Mouse (Mus musculus) spleen, postnatal 36 days (tissue): ENCODE data around the gene Fip1l1.
A peak's percentile ranks its signal among the peaks of the same experiment; 100 is the strongest.

ENCODE experiments used
- DNase-seq, 2 experiments: peaks; one replicate each; pipeline ENCODE4 v3.0.0; 2022; ENCODE audit warnings: low spot score in 2 of 2, mixed read lengths in 1 of 2

Gene Fip1l1

GRCm38 (mm10) chr5:74535240-74536021 is at the start of gene Fip1l1:
Gene Fip1l1 (plus strand): TSS chr5:74535449.
- DNase-seq = peak; percentile 89 to 91

- no peak for DNase-seq
Observed at GRCm38 (mm10) chr5:74492705-74493104, 42.5 kb upstream of the Fip1l1 start.

GRCm38 (mm10) chr5:74511686-74512085 is 23.6 kb upstream of the Fip1l1 start:
- DNase-seq = no peak

- no peak for DNase-seq
Observed at GRCm38 (mm10) chr5:74527025-74527424, 8.2 kb upstream of the Fip1l1 start.

GRCm38 (mm10) chr5:74530785-74531184 is 4.5 kb upstream of the Fip1l1 start:
- DNase-seq = no peak

DNA sequence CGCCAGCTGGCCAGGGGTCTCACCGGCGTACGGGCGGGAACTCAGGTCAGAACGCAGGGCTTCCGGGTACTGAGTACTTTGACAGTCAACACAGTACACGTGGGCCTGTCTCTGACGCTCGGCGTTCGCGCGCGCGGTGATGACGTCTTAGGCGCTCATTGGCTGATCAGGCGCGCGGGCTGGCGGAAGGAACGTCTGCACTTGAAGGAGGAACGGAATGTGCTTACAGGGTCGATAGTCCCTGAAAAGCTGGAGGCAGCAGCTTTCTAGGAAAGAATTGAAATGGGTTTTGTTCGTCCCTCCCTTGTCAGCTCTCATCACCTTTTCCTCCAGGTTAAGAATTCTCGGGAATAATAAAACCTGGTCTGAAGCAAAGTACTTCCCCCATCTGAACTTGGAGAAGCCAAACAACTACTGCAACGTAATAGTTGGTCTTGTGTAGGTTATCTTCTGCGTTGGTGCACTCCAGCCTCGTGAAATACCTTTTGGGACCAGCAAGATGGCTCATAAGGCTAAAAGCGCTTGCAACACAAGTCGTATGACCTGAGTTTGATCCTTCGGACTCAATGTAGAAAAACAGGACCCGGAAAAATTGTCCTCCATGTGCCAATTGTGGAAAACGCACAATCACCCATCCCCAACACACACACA is 3.5 kb upstream of the Fip1l1 start, which contains the start of gene Scfd2:
TSS of gene Scfd2 (minus strand) at position 130 of the 651 bp plus-strand sequence.
- DNase-seq = peak; percentile 95 to 97

DNA sequence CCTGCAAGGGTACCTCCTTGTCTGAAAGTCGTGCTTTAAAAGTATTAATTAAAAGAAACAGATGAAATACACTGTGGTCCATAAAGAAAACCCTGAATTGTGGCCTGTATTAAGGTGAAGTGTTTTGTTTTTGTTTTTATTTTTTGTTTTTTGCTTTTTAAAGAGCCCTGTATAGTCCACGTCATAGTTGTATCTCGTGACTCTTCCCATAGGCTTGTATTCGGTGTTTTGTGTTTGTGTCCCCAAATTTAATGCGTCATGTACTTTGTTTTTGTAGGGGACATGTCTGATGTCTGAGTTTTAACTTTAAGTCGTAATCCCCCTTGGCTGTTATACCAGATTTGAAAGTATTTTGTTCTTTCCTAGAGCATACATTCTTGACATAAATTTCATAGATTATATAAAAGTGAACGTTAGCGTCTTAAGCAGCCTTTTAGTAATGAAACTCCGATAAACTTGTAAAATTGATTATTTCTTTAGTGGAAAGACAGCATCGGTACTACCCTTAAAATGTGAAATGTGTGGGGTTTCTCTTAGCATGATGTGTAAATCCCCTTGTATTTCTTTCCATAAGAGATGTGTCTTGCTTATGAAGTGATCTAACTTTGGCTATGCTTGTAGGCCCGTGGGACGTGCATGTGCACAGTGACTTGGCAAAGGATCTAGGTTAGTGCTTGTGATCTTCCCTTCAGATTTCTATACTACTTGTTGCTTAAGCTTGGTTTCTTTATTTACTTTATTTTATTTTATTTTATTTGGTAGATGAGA is 1.1 kb downstream of the Fip1l1 start:
- no peak for DNase-seq

DNA sequence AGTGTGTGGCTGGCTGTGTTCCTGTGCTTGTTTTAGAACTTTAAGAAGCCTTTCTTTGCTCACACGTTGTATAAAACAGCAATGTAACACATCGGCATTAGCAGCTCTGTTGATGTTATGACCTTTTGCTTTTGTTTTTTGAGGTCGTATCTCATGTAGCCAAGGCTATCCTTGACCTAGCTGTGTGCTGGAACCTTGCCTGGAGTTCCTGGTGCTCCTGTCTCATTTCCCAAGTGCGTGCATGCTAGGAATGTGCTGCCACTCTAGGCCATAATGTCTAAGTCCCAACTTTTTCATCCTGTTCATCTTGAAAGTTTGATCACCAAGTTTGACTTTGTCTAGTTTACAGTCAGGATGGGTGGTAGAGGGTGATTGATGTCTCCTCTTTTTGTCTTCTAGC is 10.4 kb downstream of the Fip1l1 start:
- no peak for DNase-seq

DNA sequence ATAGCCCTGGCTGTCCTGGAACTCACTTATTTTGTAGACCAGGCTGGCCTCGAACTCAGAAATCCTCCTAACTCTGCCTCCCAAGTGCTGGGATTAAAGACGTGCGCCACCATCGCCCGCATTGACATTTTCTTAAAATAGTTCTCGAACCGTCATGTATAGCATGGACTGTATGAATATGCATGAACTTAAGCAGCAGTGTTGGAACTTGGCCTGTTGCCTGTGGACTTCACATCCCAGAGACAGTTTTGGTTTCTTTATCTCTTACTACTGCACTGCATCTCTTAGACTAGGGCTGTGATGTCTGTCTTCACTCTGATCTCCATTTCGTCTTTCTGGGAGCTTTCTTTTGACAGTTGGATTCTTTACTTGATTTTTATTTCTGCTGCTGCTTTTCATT is 14.3 kb downstream of the Fip1l1 start:
- no peak for DNase-seq

DNA sequence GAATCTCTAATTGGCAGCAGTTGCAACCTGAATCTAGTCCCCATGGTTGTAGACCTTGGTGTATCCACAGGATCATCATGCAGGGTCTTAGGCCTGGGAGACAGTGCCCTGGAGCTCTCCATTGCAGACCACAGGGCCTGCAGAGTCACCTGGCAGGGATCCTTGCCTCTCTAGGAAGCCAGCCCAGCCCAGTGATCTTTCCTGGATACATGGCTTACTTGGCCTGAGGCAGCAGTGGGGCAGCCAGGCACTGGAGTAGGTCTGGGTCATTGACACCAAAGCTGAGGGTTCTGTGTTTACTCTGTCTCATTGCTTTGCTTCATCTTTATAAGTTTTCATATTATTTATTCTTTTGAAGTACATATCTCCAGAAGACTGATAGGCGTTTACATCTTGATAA is 25.9 kb downstream of the Fip1l1 start:
- DNase-seq = no peak

- no peak for DNase-seq
Observed at GRCm38 (mm10) chr5:74571767-74572166, 36.5 kb downstream of the Fip1l1 start.

DNA sequence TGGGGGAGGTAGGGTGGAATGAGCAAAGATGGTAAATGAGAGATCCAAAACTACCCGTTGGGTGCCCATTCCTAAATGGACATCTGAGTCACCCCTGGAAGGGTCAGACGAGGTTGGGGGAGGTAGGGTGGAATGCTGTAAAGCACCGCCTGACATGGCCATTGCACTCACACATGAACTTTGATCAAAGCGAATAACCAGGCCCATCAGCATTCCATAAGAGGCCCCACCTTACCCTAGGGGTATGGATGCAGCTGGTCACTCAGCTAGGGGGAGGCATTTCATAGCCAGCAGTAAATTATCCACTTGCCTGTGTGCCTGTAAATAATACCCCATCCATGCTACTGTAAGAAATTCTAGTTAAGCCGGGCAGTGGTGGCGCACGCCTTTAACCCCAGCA is 53.9 kb downstream of the Fip1l1 start:
- no peak for DNase-seq

DNA sequence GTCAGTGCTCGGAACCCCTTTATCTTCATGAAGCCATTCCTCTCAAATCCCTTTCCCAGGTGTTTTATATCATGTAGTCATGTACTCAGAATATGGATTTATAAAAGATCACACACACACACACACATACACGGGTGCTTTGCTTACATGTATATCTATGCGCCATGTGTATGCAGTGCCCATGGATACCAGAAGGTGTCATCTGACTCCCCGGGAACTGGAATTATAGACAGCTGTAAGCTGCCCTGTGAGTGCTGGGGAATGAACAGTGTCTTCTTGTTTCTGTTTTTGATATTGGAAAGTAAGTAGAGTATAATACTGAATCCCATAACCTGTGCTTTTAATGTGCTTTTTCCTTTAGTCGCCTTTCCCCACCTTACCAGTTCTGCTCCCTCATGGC is 56.2 kb downstream of the Fip1l1 start:
- no peak for DNase-seq

DNA sequence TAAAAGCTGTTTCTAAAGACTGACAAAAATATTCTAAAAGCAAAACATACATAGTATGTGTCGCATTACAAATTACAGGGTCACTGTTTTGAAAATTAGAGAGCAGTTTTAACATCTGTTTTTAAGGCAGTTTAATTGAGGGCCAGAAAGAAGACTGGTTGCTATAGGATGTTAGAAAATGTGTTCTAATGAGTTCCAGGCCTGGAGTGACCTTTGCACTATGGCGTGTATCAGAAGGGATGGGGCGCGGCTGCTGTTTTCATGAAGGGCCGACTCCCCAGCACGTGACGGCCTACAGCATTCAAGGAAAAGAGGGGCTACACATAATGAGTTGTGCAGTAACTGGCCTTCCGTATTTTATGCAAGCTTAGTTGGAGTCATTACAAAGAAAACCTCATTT is 57.9 kb downstream of the Fip1l1 start:
- no peak for DNase-seq

- no peak for DNase-seq
Observed at GRCm38 (mm10) chr5:74600010-74600409, 64.8 kb downstream of the Fip1l1 start.

- no peak for DNase-seq
Observed at GRCm38 (mm10) chr5:74601171-74601570, 65.9 kb downstream of the Fip1l1 start.

- no peak for DNase-seq
Observed at GRCm38 (mm10) chr5:74601965-74602364, 66.7 kb downstream of the Fip1l1 start.

DNA sequence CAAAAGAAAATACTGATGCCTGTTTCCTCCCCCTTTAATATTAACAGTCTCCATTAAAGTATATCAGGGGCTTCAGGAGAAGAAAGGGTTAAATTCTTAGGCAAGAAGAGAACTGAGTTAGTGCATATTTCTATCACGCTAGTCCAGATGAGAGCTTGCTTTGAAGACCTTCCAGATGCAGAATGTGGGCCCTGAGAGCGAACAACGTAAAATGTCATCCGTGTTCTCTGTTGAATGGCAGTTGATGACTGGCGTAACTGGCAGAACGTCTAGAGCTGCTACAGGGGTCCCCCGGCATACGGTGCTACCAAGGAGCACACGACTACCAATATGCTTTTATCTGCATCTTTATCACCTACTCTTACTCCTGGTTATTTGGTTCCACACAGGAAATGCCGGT is 67.1 kb downstream of the Fip1l1 start:
- no peak for DNase-seq

DNA sequence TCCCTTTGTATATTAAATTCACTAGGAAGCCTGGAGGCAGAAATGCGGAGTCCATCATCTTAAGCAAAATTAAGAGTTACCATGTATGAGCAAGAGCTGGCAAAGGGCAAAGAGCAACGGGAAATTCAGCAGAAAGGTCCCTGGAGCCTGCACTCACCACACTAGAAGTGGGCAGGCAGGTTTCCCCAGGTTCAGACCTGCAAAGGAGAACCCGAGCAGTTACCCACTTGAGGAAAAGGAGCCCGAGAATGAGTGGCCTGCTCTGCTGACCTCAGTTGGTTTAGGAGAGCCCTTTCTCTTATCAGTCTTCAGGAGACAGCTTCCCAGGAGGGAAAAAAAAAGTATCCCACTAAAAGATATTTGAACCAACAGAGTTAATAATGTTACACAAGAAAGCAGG is 68.1 kb downstream of the Fip1l1 start:
- no peak for DNase-seq

GRCm38 (mm10) chr5:74606213-74606612 is 71.0 kb downstream of the Fip1l1 start:
- no peak for DNase-seq

GRCm38 (mm10) chr5:74610511-74610910 is 75.3 kb downstream of the Fip1l1 start:
- DNase-seq = no peak

DNA sequence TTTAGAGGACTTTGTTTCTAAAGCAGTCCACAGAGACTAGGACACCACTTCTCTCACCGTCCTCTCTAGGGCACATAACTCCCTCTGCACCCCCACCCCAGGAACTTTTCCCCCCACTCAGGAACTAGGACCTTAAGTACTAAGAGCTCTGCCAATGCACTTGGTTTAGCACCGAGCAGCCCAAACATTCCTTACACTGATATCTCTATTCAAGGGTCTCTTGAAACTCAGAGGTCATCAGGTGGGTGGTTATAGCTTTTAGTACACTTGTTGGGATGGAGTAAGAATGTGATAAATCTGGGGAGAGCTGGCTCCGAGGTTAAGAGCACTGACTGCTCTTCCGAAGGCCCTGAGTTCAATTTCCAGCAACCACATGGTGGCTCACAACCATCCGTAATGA is 77.5 kb downstream of the Fip1l1 start:
- DNase-seq = no peak
